In the genomic region with DNA sequence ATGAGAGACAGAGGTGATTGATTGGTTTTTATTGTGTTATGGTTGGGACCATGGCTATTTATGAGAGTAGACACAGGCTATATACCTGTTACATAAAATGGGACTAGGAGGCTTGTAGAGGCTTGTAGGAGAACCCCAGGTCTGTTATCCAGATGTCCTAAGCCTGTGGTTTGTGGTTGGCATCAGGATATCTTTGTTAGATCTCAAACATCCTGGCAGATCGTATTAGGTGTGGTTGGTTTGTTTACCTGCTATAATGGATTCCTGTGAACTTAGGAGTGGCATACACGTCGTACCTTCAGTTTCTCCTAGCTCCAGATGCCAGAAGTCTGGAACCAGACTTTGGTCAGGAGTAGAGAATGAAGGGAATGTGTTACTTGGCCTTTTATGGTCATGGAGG, we compare ENCODE assay signal across 18 mouse cellular contexts.
DNase-seq lines count a peak whose midpoint lies in the region; ATAC-seq and TF ChIP-seq lines count a peak whose summit lies in the region.
"Had no signal": no experiment of that assay in that cellular context is flagged by ENCODE, and none has a peak within 500 bp of the region (broad histone marks: within the 10 kb centered on the region; RNA-seq: fewer than 3 reads in every experiment).

No protein-coding gene starts in this region.

- H3K27me3 ChIP-seq in midbrain, embryonic 16.5 days (ENCODE audit: control insufficient read depth, insufficient read depth, low read depth, low read length): no peaks in the 10 kb centered on the region
- H3K27me3 ChIP-seq: embryonic facial prominence, embryonic 12.5 days; forebrain, embryonic 12.5 days; heart, embryonic 13.5 days; hindbrain, embryonic 15.5 days had no signal

- no peak for TF ChIP-seq CTCF in embryonic fibroblast, embryonic 13.5 days (IDR thresholded peaks at IDR 0.05; ENCODE audit: borderline replicate concordance, insufficient read depth, low read length)

- no peak for ATAC-seq in midbrain, embryonic 16.5 days
- ATAC-seq: forebrain, embryonic 16.5 days had no signal

- H3K36me3 ChIP-seq in midbrain, embryonic 16.5 days (ENCODE audit: control insufficient read depth, insufficient read depth, low read length): 0 out of 2 replicates have a peak, but pooled peaks cover 2% of the 10 kb centered on the region
- H3K36me3 ChIP-seq: embryonic facial prominence, embryonic 12.5 days; forebrain, embryonic 12.5 days; heart, embryonic 13.5 days; hindbrain, embryonic 15.5 days had no signal

- H3K4me2 ChIP-seq in midbrain, embryonic 16.5 days (ENCODE audit: low read length): no peak overlapping the region
- H3K4me2 ChIP-seq: embryonic facial prominence, embryonic 12.5 days; forebrain, embryonic 12.5 days; heart, embryonic 13.5 days; hindbrain, embryonic 15.5 days had no signal

- peak overlapping the region; percentile 40 for H3K27ac ChIP-seq in embryonic fibroblast, embryonic 13.5 days (ENCODE audit: insufficient read depth, low read length)
- H3K27ac ChIP-seq in midbrain, embryonic 16.5 days (ENCODE audit: low read length): no peak overlapping the region
- H3K27ac ChIP-seq: embryonic facial prominence, embryonic 12.5 days; forebrain, embryonic 12.5 days; heart, adult 2 months; heart, embryonic 13.5 days; hindbrain, embryonic 15.5 days had no signal

- H3K4me1 ChIP-seq in embryonic fibroblast, embryonic 13.5 days (ENCODE audit: control insufficient read depth, insufficient read depth, low read length): peaks cover 6% of the 10 kb centered on the region
- no peaks in the 10 kb centered on the region for H3K4me1 ChIP-seq in midbrain, embryonic 16.5 days (ENCODE audit: control insufficient read depth, insufficient read depth, low read length)
- H3K4me1 ChIP-seq: embryonic facial prominence, embryonic 12.5 days; forebrain, embryonic 12.5 days; hindbrain, embryonic 15.5 days had no signal

- peak; percentile 3 for DNase-seq in 3T3-L1 (ENCODE audit: low read depth, low spot score)
- DNase-seq in CD4-positive helper T cell, adult 2 months (ENCODE audit: low read depth, low spot score): peak; percentile 37
- DNase-seq in naive thymus-derived CD4-positive, alpha-beta T cell, adult 2 months (ENCODE audit: low read depth): peak; percentile 20
- no peak for DNase-seq in gastrocnemius, postnatal 10 days
- DNase-seq: adrenal gland, adult 8-10 months; adrenal gland, postnatal 36 days; B cell, adult 2 months; cerebellum, adult 2 months; gastrocnemius, postnatal 14 days; heart, adult 2 months; heart, postnatal 36 days had no signal

- no peaks in the 10 kb centered on the region for H3K9me3 ChIP-seq in midbrain, embryonic 16.5 days (replicated peaks; ENCODE audit: control insufficient read depth, low read length, poor library complexity, severe bottlenecking)
- H3K9me3 ChIP-seq: embryonic facial prominence, embryonic 12.5 days; forebrain, embryonic 12.5 days; heart, embryonic 13.5 days; hindbrain, embryonic 15.5 days had no signal

- H3K9ac ChIP-seq in midbrain, embryonic 16.5 days (ENCODE audit: low read depth, low read length): no peak overlapping the region
- H3K9ac ChIP-seq: embryonic facial prominence, embryonic 12.5 days; forebrain, embryonic 12.5 days; heart, embryonic 13.5 days; hindbrain, embryonic 15.5 days had no signal

- H3K4me3 ChIP-seq in embryonic fibroblast, embryonic 13.5 days (ENCODE audit: insufficient read depth, low read length): no peak overlapping the region
- H3K4me3 ChIP-seq in midbrain, embryonic 16.5 days (ENCODE audit: low read depth, low read length): no peak overlapping the region
- H3K4me3 ChIP-seq: embryonic facial prominence, embryonic 12.5 days; forebrain, embryonic 12.5 days; heart, adult 2 months; heart, embryonic 13.5 days; hindbrain, embryonic 15.5 days had no signal

- WGBS in midbrain, embryonic 16.5 days: 82% methylated on average over 3 of the region's 3 CpGs

- TF ChIP-seq POLR2A in embryonic fibroblast, embryonic 13.5 days (IDR thresholded peaks at IDR 0.05; ENCODE audit: low read depth, low read length): no peak
